Mouse (Mus musculus) liver, embryonic 16.5 days (tissue): ENCODE measurements around the gene Grifin. TPM values are rescaled to one million over a fixed set of nuclear protein-coding genes. Genes with fewer than 3 reads are reported as not detected.

Experiments used
- ATAC-seq: fragments of 200-750 bp; cut with Nextera tagmentation; 2 replicates; pipeline ENCODE4 v1.8.0; 2017; ENCODE audit warnings: low read depth, mild to moderate bottlenecking, moderate number of reproducible peaks, moderate library complexity
- H3K27ac ChIP-seq: fragments of 300-500 bp; sonication (generic); 2 replicates; pipeline ENCODE4 v1.5.1; 2014; ENCODE audit warnings: mild to moderate bottlenecking, low read length
- H3K27me3 ChIP-seq: fragments of 300-500 bp; sonication (generic); 2 replicates; pipeline ENCODE4 v1.6.1; 2014; ENCODE audit warnings: low read depth, low read length, mixed read lengths; ENCODE audit not compliant: control insufficient read depth, insufficient read depth
- H3K36me3 ChIP-seq: fragments of 300-500 bp; sonication (generic); 2 replicates; pipeline ENCODE4 v1.6.1; 2014; ENCODE audit warnings: mild to moderate bottlenecking; ENCODE audit not compliant: control insufficient read depth, insufficient read depth
- H3K4me1 ChIP-seq: fragments of 300-500 bp; sonication (generic); 2 replicates; pipeline ENCODE4 v1.6.1; 2014; ENCODE audit warnings: low read depth, low read length, mixed read lengths; ENCODE audit not compliant: control insufficient read depth
- H3K4me2 ChIP-seq: fragments of 300-500 bp; sonication (generic); 2 replicates; pipeline ENCODE4 v1.6.1; 2014; ENCODE audit warnings: low read depth, low read length, mixed read lengths
- H3K4me3 ChIP-seq: fragments of 300-500 bp; sonication (generic); 2 replicates; pipeline ENCODE4 v1.5.1; 2014; ENCODE audit warnings: low read depth, mild to moderate bottlenecking, low read length
- H3K9ac ChIP-seq: fragments of 300-500 bp; sonication (generic); 2 replicates; pipeline ENCODE4 v1.6.1; 2014; ENCODE audit warnings: low read depth, low read length
- H3K9me3 ChIP-seq: fragments of 300-500 bp; sonication (generic); replicated peaks from 2 replicates; pipeline ENCODE4 v1.6.1; 2016; ENCODE audit warnings: low read length; ENCODE audit not compliant: control insufficient read depth
- WGBS: fragments of 180-500 bp; shearing (Covaris S2); extraction: QIAGEN DNeasy Blood & Tissue Kit; methylation state at CpG from one replicate; pipeline ENCODE4 v1.1.7; 2014; ENCODE audit not compliant: insufficient replicate concordance; 5-methylcytosine and 5-hydroxymethylcytosine counted together
- polyA plus RNA-seq: library from polyadenylated mRNA; unstranded; fragments of >200 nt; fragmentation: Nextera tagmentation; extraction: Ambion mirVana; gene quantifications from 2 replicates; pipeline ENCODE4 v1.2.1, GENCODE M21; 2015

Grifin gene
- polyA plus RNA-seq, 1 experiment from 2014 or later, result 0.59 TPM

- 76% methylated on average over 19 of the region's 19 CpGs for WGBS
- no peak overlapping the region for H3K4me3 ChIP-seq
- H3K27ac ChIP-seq, result no peak overlapping the region
- H3K4me2 ChIP-seq, result no peak overlapping the region
- H3K36me3 ChIP-seq, result no peaks in the 10 kb centered on the region
- no peak overlapping the region for H3K9ac ChIP-seq
- H3K27me3 ChIP-seq, result no peaks in the 10 kb centered on the region
- peaks cover 2% of the 10 kb centered on the region; the same call in 1 of the 2 replicates for H3K4me1 ChIP-seq
- H3K9me3 ChIP-seq, result no peaks in the 10 kb centered on the region
- no peak for ATAC-seq
These were observed 18.5 kb downstream of the Grifin start for GRCm38 (mm10) chr5:140546332-140546731.

DNA sequence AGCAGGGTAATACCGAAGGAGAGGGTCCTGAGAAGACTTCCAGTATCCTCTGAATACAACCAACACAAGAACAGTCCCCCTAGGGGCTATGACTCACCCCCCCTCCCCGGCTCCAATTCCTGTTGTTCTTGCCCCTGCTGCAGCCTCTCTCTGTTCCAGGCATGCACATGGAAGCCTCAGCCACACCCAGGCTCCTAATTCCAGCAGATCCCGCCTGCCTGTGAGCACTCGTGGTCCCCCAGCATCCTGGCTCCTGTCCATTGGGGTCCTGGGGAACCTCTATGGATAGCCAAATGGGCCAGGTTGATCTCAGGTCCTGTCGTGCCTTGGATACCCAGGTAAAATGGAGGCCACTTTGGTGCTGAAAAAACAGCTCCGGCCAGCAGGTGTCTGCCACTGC is 19.2 kb downstream of the Grifin start:
- H3K4me1 ChIP-seq, result peaks cover 2% of the 10 kb centered on the region; the same call in 1 of the 2 replicates
- H3K4me2 ChIP-seq, result no peak overlapping the region
- no peak overlapping the region for H3K27ac ChIP-seq
- H3K27me3 ChIP-seq, result no peaks in the 10 kb centered on the region
- no peak for ATAC-seq
- no peaks in the 10 kb centered on the region for H3K36me3 ChIP-seq
- 50% methylated on average over 6 of the region's 6 CpGs for WGBS
- H3K4me3 ChIP-seq, result no peak overlapping the region
- no peak overlapping the region for H3K9ac ChIP-seq
- no peaks in the 10 kb centered on the region for H3K9me3 ChIP-seq

GRCm38 (mm10) chr5:140542811-140543575 is 21.9 kb downstream of the Grifin start:
- H3K27ac ChIP-seq, result no peak overlapping the region
- H3K4me2 ChIP-seq, result no peak overlapping the region
- no peaks in the 10 kb centered on the region for H3K27me3 ChIP-seq
- no peak overlapping the region for H3K9ac ChIP-seq
- H3K9me3 ChIP-seq, result no peaks in the 10 kb centered on the region
- H3K4me3 ChIP-seq, result no peak overlapping the region
- no peak for ATAC-seq
- no peaks in the 10 kb centered on the region for H3K36me3 ChIP-seq
- no peaks in the 10 kb centered on the region for H3K4me1 ChIP-seq
- WGBS, result 54% methylated on average over 9 of the region's 9 CpGs

- Histone ChIP-seq H3K27me3 (no peaks in the 10 kb centered on the region), H3K4me1 (no peaks in the 10 kb centered on the region), H3K9me3 (no peaks in the 10 kb centered on the region), H3K9ac (no peak overlapping the region), H3K4me2 (no peak overlapping the region), H3K36me3 (no peaks in the 10 kb centered on the region), H3K4me3 (no peak overlapping the region), H3K27ac (no peak overlapping the region)
- ATAC-seq, result 0 out of 2 replicates have a peak, but pooled peaks have one; percentile 50
- WGBS, result 12% methylated on average over 8 of the region's 8 CpGs
These were observed 24.8 kb downstream of the Grifin start for GRCm38 (mm10) chr5:140540106-140540505.

- 62% methylated on average over 13 of the region's 13 CpGs for WGBS
- Histone ChIP-seq H3K36me3 (no peaks in the 10 kb centered on the region), H3K4me3 (no peak overlapping the region), H3K9me3 (no peaks in the 10 kb centered on the region), H3K4me1 (no peaks in the 10 kb centered on the region), H3K27me3 (no peaks in the 10 kb centered on the region), H3K27ac (no peak overlapping the region), H3K9ac (no peak overlapping the region), H3K4me2 (no peak overlapping the region)
- ATAC-seq, result no peak
These were observed 26.7 kb downstream of the Grifin start for GRCm38 (mm10) chr5:140538111-140538683.

DNA sequence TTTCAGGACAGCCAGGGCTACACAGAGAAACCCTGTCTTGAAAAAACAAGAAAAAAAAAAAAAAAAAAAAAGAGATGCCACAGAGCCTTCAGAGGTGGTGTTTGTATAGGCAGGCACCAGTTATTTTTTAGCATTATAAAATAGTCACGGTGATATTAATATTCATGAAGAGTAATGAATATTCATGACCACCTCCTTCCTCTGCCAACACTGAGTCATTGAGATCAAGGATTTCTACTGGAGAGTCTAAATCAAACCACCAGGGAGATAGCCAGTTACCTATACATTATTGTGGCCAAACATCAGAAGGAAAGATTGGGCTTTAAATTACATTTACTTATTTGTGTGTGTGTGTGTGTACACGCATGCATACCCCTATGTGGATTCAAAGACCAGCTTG is 38.1 kb downstream of the Grifin start:
- WGBS, result 73% methylated on average over 2 of the region's 2 CpGs
- H3K4me3 ChIP-seq, result no peak overlapping the region
- H3K4me2 ChIP-seq, result no peak overlapping the region
- no peak for ATAC-seq
- no peak overlapping the region for H3K27ac ChIP-seq
- H3K27me3 ChIP-seq, result no peaks in the 10 kb centered on the region
- no peaks in the 10 kb centered on the region; the same call in 1 of the 2 replicates for H3K36me3 ChIP-seq
- no peaks in the 10 kb centered on the region for H3K9me3 ChIP-seq
- no peak overlapping the region for H3K9ac ChIP-seq
- no peaks in the 10 kb centered on the region for H3K4me1 ChIP-seq

DNA sequence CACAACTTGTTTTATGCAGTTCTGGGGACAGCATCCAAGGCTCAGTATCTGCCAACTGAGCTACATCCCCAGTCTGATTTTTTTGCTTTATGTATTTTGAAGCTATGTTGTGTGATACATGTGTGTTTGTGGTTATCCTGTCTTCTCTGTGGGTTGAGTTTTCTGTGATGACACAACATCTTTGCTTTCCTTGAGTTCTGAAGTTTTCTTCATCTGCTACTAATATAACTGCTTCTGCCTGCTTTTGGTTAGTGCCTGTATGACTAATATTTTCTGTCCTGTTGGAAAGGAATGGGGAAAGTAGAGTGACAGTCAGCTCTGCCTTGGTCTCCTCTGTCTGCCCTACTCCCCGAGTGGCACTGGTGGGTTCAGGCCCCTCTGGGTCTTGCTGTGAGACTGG is 43.7 kb downstream of the Grifin start:
- H3K9me3 ChIP-seq, result no peaks in the 10 kb centered on the region
- no peak for ATAC-seq
- no peak overlapping the region for H3K9ac ChIP-seq
- no peak overlapping the region for H3K4me2 ChIP-seq
- 40% methylated on average over 1 of the region's 1 CpGs for WGBS
- no peak overlapping the region for H3K4me3 ChIP-seq
- H3K27ac ChIP-seq, result no peak overlapping the region
- peaks cover 2% of the 10 kb centered on the region; the same call in 1 of the 2 replicates for H3K4me1 ChIP-seq
- H3K36me3 ChIP-seq, result no peaks in the 10 kb centered on the region; the same call in 1 of the 2 replicates
- H3K27me3 ChIP-seq, result no peaks in the 10 kb centered on the region

DNA sequence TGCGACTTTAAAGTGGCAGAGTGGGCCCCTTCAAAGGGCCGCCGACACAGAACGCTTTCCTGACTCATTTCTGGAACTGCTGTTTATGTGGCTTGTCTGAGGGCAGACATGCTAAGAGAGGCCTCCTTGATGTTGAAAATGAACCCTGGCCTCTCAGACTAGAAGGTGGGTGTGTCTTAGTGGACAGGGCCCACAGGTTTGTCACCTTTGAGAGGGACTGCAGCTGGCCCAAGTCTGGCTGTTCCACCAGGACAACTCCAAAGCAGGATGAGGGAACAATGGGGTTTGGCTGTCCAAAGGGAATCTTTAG is 47.0 kb downstream of the Grifin start:
- H3K4me1 ChIP-seq, result peaks cover 15% of the 10 kb centered on the region

GRCm38 (mm10) chr5:140517159-140517920 is 47.5 kb downstream of the Grifin start:
- Histone ChIP-seq H3K27ac (no peak overlapping the region), H3K36me3 (no peaks in the 10 kb centered on the region), H3K4me2 (no peak overlapping the region), H3K27me3 (no peaks in the 10 kb centered on the region), H3K4me3 (no peak overlapping the region), H3K9ac (no peak overlapping the region), H3K9me3 (no peaks in the 10 kb centered on the region), H3K4me1 (peaks cover 15% of the 10 kb centered on the region)
- ATAC-seq, result no peak
- 79% methylated on average over 21 of the region's 21 CpGs for WGBS

More for the DNA sequence above, 47.0 kb downstream of the Grifin start:
- no peaks in the 10 kb centered on the region for H3K27me3 ChIP-seq
- 59% methylated on average over 4 of the region's 4 CpGs for WGBS
- H3K27ac ChIP-seq, result no peak overlapping the region
- H3K4me3 ChIP-seq, result no peak overlapping the region
- H3K9ac ChIP-seq, result no peak overlapping the region
- ATAC-seq, result no peak
- H3K4me2 ChIP-seq, result no peak overlapping the region
- H3K9me3 ChIP-seq, result no peaks in the 10 kb centered on the region
- no peaks in the 10 kb centered on the region for H3K36me3 ChIP-seq
